Mouse (Mus musculus) adrenal gland, postnatal 36 days (tissue): ENCODE measurements around the gene Urod. TPM values are rescaled to one million over a fixed set of nuclear protein-coding genes. Genes with fewer than 3 reads are reported as not detected.

Experiments used
- DNase-seq, 2 experiments: peaks; one replicate each; pipeline ENCODE4 v3.0.0; 2021; ENCODE audit warnings: mixed read lengths in 1 of 2
- total RNA-seq, 2 experiments: library from RNA; stranded (reverse); gene quantifications; 2 replicates each; pipeline ENCODE4 v1.2.3; 2021

Urod gene
- total RNA-seq, 2 experiments from 2014 or later, result 97.9 to 126 TPM

DNA sequence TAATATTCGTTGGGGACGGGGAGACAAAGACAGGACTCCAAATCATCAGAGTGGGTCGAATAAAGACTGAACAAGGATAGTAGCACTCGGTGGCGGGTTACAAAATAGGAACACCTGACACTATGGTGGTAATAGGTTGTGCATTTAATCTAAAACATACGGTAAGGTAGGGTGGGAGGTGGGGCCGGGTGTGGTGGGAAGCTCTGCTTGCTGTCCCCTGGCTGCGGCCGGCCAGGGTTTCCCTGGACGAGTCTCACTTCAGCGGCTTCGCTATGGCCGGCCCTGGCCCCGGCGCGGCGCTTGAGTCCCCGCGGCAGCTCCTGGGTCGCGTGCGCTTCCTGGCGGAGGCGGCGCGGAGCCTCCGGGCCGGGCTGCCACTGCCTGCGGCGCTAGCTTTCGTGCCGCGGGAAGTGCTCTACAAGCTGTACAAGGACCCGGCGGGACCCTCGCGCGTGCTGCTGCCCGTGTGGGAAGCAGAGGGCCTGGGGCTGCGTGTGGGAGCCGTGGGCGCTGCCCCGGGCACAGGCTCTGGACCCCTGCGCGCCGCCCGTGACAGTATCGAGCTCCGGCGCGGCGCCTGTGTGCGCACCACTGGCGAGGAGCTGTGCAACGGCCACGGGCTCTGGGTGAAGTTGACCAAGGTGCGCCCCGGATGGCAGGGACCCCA is 1.1 kb upstream of the Urod start, which contains the start of gene Hectd3:
TSS of gene Hectd3 (plus strand) at position 187 of the 667 bp plus-strand sequence.
- DNase-seq, result peak; percentile 65 to 78

DNA sequence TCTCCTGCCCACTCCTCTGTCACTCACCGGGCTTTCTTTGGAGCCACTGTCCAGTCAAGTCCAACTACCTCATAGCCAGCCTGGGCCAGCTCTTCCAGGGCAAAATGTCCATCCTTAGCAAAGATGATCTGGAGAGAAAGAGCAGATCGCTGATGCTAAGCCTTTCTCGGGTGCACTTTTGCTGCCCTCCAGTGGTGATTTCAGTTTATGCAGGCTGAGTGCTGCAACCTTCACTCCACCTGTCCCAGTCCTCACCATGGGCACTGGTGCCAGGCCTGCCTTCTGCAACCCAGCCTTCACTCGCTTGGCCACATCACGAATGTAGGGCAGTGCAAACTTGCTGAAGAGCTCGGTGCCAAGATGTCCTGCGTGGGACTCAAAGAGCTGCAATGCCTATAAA is 2.8 kb downstream of the Urod start:
- DNase-seq, result peak; percentile 77 to 83

DNA sequence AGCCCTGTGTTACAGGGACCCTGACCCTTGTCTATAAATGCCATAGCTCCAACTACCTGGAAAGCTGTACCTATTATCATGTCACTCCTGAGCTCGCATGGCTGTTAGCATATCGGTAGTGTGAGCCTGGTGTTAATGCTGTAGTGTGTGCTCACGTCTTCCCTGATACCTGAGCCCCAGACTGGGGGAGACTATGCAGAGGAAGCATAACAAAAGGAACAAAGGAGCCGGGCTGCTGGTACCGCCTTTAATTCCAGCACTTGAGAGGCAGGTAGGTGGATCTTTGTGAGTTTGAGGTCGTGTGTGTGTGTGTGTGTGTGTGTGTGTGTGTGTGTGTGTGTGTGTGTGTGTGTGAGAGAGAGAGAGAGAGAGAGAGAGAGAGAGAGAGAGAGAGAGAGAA is 4.5 kb downstream of the Urod start:
- no peak for DNase-seq

DNA sequence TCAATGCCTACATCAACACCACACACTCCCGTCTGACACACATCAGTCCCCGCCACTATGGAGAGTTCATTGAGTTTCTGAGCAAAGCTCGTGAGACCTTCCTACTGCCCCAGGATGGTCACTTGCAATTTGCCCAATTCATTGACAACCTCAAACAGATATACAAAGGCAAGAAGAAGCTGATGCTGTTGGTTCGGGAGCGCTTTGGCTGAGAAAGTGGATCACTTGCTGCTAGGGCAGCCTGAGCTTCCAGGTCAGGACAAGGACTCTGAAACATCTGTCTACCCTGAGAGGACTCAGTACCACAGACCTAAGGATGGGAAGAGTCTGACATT is 7.1 kb downstream of the Urod start:
- DNase-seq, result no peak

DNA sequence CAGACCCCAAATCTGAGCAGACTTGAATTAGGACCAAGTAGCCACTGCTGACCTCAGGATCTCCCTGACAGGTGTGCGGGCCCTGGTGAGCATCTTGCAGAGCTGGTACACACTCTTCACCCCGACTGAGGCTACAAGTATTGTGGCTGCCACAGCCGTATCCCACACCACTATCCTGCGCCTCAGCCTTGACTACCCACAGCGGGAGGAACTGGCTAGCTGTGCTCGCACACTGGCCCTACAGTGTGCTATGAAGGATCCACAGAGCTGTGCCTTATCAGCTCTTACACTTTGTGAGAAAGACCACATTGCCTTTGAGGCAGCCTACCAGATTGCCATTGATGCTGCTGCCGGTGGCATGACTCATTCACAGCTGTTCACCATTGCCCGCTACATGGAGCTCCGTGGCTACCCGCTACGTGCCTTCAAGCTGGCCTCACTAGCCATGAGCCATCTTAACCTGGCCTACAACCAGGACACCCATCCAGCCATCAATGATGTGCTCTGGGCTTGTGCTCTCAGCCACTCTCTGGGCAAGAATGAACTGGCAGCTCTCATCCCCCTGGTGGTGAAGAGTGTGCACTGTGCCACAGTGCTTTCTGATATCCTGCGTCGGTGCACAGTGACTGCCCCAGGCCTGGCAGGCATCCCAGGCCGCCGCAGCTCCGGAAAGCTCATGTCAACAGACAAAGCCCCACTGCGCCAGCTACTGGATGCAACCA is 7.7 kb downstream of the Urod start:
- peak; percentile 87 to 90 for DNase-seq

DNA sequence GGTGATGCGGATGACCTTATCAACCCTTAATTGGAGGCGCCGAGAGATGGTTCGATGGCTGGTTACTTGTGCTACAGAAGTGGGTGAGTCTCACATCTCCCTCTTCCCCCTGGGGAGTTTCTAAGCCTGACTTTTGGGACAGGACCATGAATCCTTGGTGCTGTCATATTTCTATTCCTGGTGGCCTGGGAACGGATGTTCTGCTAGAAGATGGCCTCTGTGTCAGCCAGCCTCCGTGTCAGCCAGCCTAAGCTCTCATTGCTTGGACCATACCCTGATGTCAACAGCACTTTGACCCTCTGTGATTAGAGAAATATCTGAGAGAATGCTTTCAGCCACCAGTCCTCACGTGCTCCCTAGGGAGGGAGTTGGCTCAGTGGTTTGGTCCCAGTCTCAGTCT is 8.5 kb downstream of the Urod start:
- DNase-seq, result no peak

DNA sequence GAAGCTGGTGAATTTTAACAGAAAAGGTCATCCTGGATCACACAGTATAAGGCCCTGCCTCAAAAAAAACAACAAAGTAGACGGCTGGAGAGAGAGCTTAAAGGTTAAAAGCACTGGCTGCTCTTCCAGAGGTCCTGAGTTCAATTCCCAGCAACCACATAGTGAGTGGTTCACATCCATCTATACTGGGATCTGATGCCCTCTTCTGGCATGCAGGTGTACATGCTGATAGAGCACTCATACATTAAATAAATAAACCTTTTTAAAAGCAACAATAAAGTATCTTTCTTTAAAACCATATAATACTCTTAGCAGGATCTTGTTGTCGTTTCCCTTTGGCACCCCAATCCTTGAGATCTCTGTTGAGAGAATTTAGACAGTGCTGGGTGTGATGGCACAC is 17.7 kb downstream of the Urod start:
- DNase-seq, result no peak

DNA sequence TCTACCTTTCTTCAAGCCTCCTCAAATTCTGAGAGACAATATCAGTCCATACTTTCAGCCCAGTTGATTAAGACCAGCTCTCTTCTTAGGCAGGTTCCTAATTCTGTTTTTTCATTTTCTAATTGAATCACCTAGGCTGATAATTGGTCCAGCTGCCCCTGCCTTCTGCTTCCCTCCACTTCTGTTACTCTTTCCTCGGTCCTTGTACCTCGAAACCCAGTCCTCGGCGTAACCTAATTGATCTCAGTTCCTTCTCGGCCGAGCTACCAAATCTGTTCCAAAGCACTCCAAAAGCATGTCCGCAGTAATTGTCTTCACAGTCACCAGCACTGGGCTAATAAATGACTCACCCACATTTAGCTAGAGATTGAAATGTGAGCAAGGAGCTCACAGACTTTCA is 39.3 kb downstream of the Urod start:
- no peak for DNase-seq

DNA sequence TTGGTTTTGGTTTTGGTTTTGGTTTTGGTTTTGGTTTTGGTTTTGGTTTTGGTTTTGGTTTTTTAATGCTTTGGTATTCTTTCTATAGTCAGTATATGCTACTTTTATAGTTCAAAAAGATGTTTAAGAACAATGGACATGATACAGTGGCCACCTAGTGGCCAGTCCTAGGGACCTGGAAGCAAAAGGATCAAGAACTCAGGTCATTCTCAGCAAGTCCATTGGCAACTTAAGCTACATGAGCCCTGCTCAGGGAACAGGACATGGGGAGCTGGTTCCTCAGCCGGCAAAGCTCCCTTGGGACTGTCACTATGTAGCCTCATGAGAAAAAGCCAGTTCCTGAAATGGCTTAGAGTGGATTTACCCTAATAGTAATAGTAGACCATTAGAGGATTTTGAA is 42.6 kb downstream of the Urod start:
- DNase-seq, result no peak

DNA sequence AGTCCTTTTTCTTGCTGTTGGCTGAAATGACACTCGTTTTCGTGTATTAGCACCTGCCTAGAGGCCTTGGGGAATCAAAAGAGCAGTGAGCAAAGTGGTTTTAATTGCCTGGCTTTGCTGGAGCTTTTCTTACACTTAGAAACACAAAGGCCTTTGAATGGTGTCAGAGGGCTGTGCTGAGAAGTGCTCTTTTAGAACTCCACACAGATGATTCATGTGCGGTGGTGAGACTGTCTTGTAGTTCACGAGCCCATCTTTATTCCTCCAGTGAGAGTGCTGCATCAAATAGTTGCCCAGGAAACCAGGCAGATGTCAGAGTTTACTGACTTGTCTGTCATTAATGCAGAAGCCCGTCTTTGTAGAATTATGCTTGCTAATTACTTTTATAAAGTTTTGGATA is 50.2 kb downstream of the Urod start:
- DNase-seq, result no peak

DNA sequence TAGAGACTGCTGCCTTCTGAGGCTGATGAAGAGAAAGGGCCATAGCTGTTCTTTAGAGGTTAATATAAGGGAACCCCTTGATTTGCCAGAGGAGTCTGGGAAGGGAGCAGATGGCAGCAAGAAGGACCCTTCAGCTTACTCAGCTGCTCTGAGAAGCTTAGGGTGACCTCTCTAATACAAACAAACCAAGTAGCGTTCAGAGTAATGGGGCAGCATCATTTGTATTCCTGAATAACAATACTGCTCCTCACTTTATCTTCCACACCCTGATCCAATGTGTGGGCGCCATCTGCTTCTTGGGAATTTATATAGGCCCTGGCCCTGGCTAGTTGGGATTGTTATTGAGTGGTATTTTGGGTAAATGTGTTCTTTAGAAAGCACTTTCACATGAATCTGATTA is 51.5 kb downstream of the Urod start:
- DNase-seq, result no peak

Other genes with a start within 250 kb of the Urod start
- gene Toe1, start 186.8 kb downstream of the Urod start, total RNA-seq, result 10 to 100 TPM; 16.9 to 20.8 TPM
- 1 to 10 TPM; 2.4 to 3.2 TPM for gene Mutyh, start 186.7 kb downstream of the Urod start, total RNA-seq
- 1 to 10 TPM; 1.9 to 2.6 TPM for gene Hpdl, start 172.7 kb downstream of the Urod start, total RNA-seq
- 1 to 10 TPM; 3.6 to 5.1 TPM for gene Zswim5, start 117.0 kb downstream of the Urod start, total RNA-seq
- 10 to 100 TPM; 22.5 to 26.9 TPM for gene Hectd3, start 904 bp upstream of the Urod start, total RNA-seq
- gene Eif2b3, start 25.0 kb upstream of the Urod start, total RNA-seq, result 10 to 100 TPM; 29.0 to 33.6 TPM
- gene Ptch2, start 101.7 kb upstream of the Urod start, total RNA-seq, result 1 to 10 TPM; 3.5 to 4.5 TPM
- gene Btbd19, start 131.3 kb upstream of the Urod start, total RNA-seq, result 1 to 10 TPM; 7.0 to 7.9 TPM
- not detected for gene Tctex1d4, start 132.4 kb upstream of the Urod start, total RNA-seq
- gene Plk3, start 139.6 kb upstream of the Urod start, total RNA-seq, result 10 to 100 TPM; 12.8 to 44.6 TPM
- 1,000 to 10,000 TPM; 1,017 to 1,149 TPM for gene Rps8, start 161.8 kb upstream of the Urod start, total RNA-seq
- gene Kif2c, start 188.2 kb upstream of the Urod start, total RNA-seq, result 1 to 10 TPM; 2.1 to 2.3 TPM